Comparison of ENCODE assay signal across 9 mouse cellular contexts in the genomic region with DNA sequence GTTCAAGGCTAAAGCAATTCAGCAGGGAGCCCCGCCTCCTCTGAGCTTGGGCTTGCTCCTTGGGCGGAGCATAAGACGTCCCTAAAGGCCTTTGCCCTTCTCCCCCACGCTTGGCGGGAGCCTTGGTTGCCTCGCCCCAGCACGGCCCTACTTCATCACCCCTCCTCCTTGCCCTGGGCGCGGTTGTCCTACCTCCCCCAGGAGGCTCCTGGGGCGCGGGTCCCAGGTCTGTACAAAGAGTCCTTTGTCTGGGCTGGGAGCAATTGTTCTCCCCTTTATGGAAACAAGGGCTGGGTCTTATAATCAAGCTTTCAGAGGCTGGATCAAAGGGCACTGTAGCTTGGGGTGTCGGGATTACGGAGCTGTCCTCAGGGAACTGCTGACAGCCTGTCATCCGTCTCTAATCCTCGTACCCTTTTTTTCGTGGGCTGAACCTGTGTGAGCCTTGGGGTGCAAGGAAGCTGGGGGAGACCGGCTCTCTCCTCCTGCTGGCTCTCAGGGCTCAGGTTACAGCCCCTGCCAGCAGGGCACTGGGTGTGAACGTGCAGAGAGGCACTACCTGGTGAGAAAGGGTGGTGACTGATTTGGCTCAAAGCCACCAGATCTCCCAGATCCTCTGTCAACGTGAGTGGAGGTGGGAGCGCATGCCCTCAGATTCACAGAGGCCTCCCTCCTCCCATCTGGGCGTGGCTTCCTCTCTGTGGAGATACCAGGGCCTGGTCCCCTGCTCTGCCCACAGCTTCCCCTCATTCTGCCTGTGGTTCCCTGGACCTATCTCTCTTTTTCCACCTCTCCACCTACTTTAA. TPM values are rescaled to one million over a fixed set of nuclear protein-coding genes. Genes with fewer than 3 reads are reported as not detected.
DNase-seq lines count a peak whose midpoint lies in the region; ATAC-seq lines count a peak whose summit lies in the region.
"Had no signal": no experiment of that assay in that cellular context is flagged by ENCODE, and none has a peak within 500 bp of the region (broad histone marks: within the 10 kb centered on the region; RNA-seq: fewer than 3 reads in every experiment).

No protein-coding gene starts in this region.

- no peak; the same call in 1 of the 2 replicates for ATAC-seq in hindbrain, embryonic 16.5 days
- peak; percentile 49; the same call in 1 of the 2 replicates for ATAC-seq in liver, embryonic 12.5 days
- ATAC-seq in neural tube, embryonic 14.5 days (ENCODE audit: low read depth), result no peak

- peak; percentile 91 for DNase-seq in heart, adult 11 months
- DNase-seq in heart, postnatal 14 days, result no peak
- peak; percentile 51 for DNase-seq in embryo, embryonic 9.5 days (ENCODE audit: extremely low spot score)
- no peak for DNase-seq in adrenal gland, postnatal 36 days
- DNase-seq in right cerebral cortex, postnatal 10 days (ENCODE audit: low spot score in 2 of 2), result no peak

- 4% methylated on average over 21 of the region's 21 CpGs for WGBS in hindbrain, embryonic 16.5 days
- 6% methylated on average over 21 of the region's 21 CpGs for WGBS in liver, embryonic 12.5 days (ENCODE audit: insufficient replicate concordance)
- WGBS in neural tube, embryonic 14.5 days, result 2% methylated on average over 21 of the region's 21 CpGs

- no peaks in the 10 kb centered on the region for H3K27me3 ChIP-seq in hindbrain, embryonic 16.5 days (replicated peaks; ENCODE audit: control insufficient read depth, insufficient read depth, low read length)
- peaks cover 23% of the 10 kb centered on the region for H3K27me3 ChIP-seq in liver, embryonic 12.5 days (replicated peaks)
- no peaks in the 10 kb centered on the region for H3K27me3 ChIP-seq in neural tube, embryonic 14.5 days (ENCODE audit: control insufficient read depth, insufficient read depth, low read length)

- H3K27ac ChIP-seq in hindbrain, embryonic 16.5 days (ENCODE audit: low read depth, low read length), result no peak overlapping the region
- no peak overlapping the region for H3K27ac ChIP-seq in liver, embryonic 12.5 days
- no peak overlapping the region for H3K27ac ChIP-seq in neural tube, embryonic 14.5 days (ENCODE audit: low read depth, low read length)

- H3K9ac ChIP-seq in hindbrain, embryonic 16.5 days (ENCODE audit: low read depth, low read length), result peak overlapping the region; percentile 41; the same call in 1 of the 2 replicates
- H3K9ac ChIP-seq in liver, embryonic 12.5 days, result no peak overlapping the region
- H3K9ac ChIP-seq in neural tube, embryonic 14.5 days (replicated peaks; ENCODE audit: low read depth, low read length), result peak overlapping the region; percentile 28; the same call in 1 of the 2 replicates

- peak overlapping the region; percentile 41 for H3K4me2 ChIP-seq in hindbrain, embryonic 16.5 days (ENCODE audit: low read length)
- peak overlapping the region; percentile 53 for H3K4me2 ChIP-seq in liver, embryonic 12.5 days
- peak overlapping the region; percentile 38 for H3K4me2 ChIP-seq in neural tube, embryonic 14.5 days (ENCODE audit: low read depth, low read length)

- intact Hi-C loops in heart, postnatal 14 days (cut with DNase I), result no loop called here

- no peak overlapping the region for H3K4me3 ChIP-seq in hindbrain, embryonic 16.5 days (ENCODE audit: low read length)
- H3K4me3 ChIP-seq in liver, embryonic 12.5 days, result no peak overlapping the region
- H3K4me3 ChIP-seq in neural tube, embryonic 14.5 days (ENCODE audit: low read depth, low read length), result no peak overlapping the region

- H3K9me3 ChIP-seq in hindbrain, embryonic 16.5 days (ENCODE audit: control insufficient read depth, low read length), result no peaks in the 10 kb centered on the region
- H3K9me3 ChIP-seq in liver, embryonic 12.5 days (replicated peaks), result no peaks in the 10 kb centered on the region; the same call in 1 of the 2 replicates
- H3K9me3 ChIP-seq in neural tube, embryonic 14.5 days (ENCODE audit: control insufficient read depth, low read length), result no peaks in the 10 kb centered on the region

- H3K4me1 ChIP-seq in hindbrain, embryonic 16.5 days (ENCODE audit: control insufficient read depth, insufficient read depth, low read depth, low read length), result peaks cover 6% of the 10 kb centered on the region; the same call in 1 of the 2 replicates
- H3K4me1 ChIP-seq in liver, embryonic 12.5 days, result peaks cover 23% of the 10 kb centered on the region
- H3K4me1 ChIP-seq in neural tube, embryonic 14.5 days (ENCODE audit: control insufficient read depth, insufficient read depth, low read length), result peaks cover 7% of the 10 kb centered on the region; the same call in 1 of the 2 replicates

- H3K36me3 ChIP-seq in hindbrain, embryonic 16.5 days (ENCODE audit: control insufficient read depth, insufficient read depth, low read length), result no peaks in the 10 kb centered on the region
- no peaks in the 10 kb centered on the region for H3K36me3 ChIP-seq in liver, embryonic 12.5 days
- no peaks in the 10 kb centered on the region for H3K36me3 ChIP-seq in neural tube, embryonic 14.5 days (ENCODE audit: control insufficient read depth, insufficient read depth, low read length)

RNA-seq across cellular contexts. Expression of a gene that starts 31.7 kb away (rescaled TPM):
- under 1 TPM; 0.32 to 0.48 TPM for total RNA-seq in heart, postnatal 14 days (2021)
- polyA plus RNA-seq in hindbrain, embryonic 16.5 days (2015; fragmentation: Nextera tagmentation; extraction: Ambion mirVana), result 2.7 and 6.1 TPM in 2 replicates
- not detected in 2 replicates for polyA plus RNA-seq in liver, embryonic 12.5 days (2016; fragmentation: Nextera tagmentation; extraction: Ambion mirVana)
- polyA plus RNA-seq in neural tube, embryonic 14.5 days (2014; fragmentation: Nextera tagmentation; extraction: Ambion mirVana), result 0.94 and 0.95 TPM in 2 replicates
- 1 to 10 TPM in 1 of 2 experiments, under 1 TPM in 1; 0.83 to 1.5 TPM for total RNA-seq in adrenal gland, postnatal 36 days (2021)
- polyA plus RNA-seq: C2C12 had no signal

RNA-seq across cellular contexts. Expression of a gene that starts 52.6 kb away (rescaled TPM):
- 10 to 100 TPM; 25.7 to 28.0 TPM for total RNA-seq in heart, postnatal 14 days (2021)
- polyA plus RNA-seq in hindbrain, embryonic 16.5 days (2015; fragmentation: Nextera tagmentation; extraction: Ambion mirVana), result 329 and 392 TPM in 2 replicates
- 15.5 and 15.8 TPM in 2 replicates for polyA plus RNA-seq in liver, embryonic 12.5 days (2016; fragmentation: Nextera tagmentation; extraction: Ambion mirVana)
- polyA plus RNA-seq in neural tube, embryonic 14.5 days (2014; fragmentation: Nextera tagmentation; extraction: Ambion mirVana), result 335 and 370 TPM in 2 replicates
- 10 to 100 TPM; 52.5 to 56.3 TPM for total RNA-seq in adrenal gland, postnatal 36 days (2021)

RNA-seq across cellular contexts. Expression of a gene that starts 59.2 kb away (rescaled TPM):
- under 1 TPM in 1 of 2 experiments, not detected in 1; 0.26 TPM for total RNA-seq in heart, postnatal 14 days (2021)
- 0.28 and 0.29 TPM in 2 replicates for polyA plus RNA-seq in hindbrain, embryonic 16.5 days (2015; fragmentation: Nextera tagmentation; extraction: Ambion mirVana)
- 1.1 and 1.8 TPM in 2 replicates for polyA plus RNA-seq in liver, embryonic 12.5 days (2016; fragmentation: Nextera tagmentation; extraction: Ambion mirVana)
- polyA plus RNA-seq in neural tube, embryonic 14.5 days (2014; fragmentation: Nextera tagmentation; extraction: Ambion mirVana), result 0.27 and 0.35 TPM in 2 replicates
- not detected for total RNA-seq in adrenal gland, postnatal 36 days (2021)
- polyA plus RNA-seq: C2C12 had no signal

Comparison
In these comparisons a context has a peak if more than half of its experiments do, and no peak if none do; other contexts are left out.
1. DNase-seq: peak in heart, adult 11 months (single experiment) and embryo, embryonic 9.5 days (single experiment); none in heart, postnatal 14 days (0 of 2), adrenal gland, postnatal 36 days (0 of 2) and right cerebral cortex, postnatal 10 days (0 of 2).
2. RNA of a gene that starts 52.6 kb away (polyA plus RNA-seq): 335 to 370 TPM in neural tube, embryonic 14.5 days and 329 to 392 TPM in hindbrain, embryonic 16.5 days; 15.5 to 15.8 TPM in liver, embryonic 12.5 days; every median in the first group is over 10 times any median in the second.
3. Peak in every context shown above with its lines, with median percentiles within 50 percentile points of each other: H3K4me2 ChIP-seq.